ENCODE assay signal across 9 mouse cellular contexts in the genomic region with DNA sequence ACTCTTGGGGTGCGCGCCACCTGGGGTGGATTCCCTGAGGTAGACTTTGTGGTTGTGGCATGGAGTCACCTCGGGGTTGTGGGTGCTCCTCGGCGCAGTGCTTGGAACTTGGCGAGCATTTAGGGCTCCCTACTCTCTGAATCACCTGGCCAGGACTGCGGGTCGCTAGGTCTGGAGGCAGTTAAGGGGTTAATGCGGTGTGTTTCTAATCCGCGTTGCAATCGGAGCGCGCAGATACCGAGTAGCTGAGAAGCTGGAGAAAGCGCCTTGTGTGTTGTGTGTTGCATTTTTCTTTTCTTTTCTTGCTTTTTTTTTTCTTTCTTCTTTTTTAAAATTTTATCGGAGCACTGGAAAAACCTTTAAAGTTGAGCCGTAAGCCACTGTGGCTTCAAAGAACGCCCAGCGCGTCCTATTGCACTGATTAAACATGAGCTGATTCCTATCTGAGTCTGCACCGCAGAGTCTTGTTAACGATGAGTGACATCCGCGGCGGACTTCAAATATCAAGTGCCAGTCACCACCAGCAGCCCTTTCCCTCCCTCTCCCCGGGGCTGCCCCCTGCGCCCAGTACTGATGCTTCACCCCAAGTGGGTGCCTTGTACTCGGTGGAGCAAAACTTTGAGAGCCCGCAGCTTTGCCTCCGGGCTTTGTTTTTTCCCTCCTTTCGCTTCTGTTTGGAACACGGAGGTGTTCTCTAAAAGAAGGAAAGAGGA. TPM values are rescaled to one million over a fixed set of nuclear protein-coding genes. Genes with fewer than 3 reads are reported as not detected.
DNase-seq lines count a peak whose midpoint lies in the region; ATAC-seq and TF ChIP-seq lines count a peak whose summit lies in the region.
"Had no signal": no experiment of that assay in that cellular context is flagged by ENCODE, and none has a peak within 500 bp of the region (broad histone marks: within the 10 kb centered on the region; RNA-seq: fewer than 3 reads in every experiment).

No protein-coding gene starts in this region.

- H3K27ac ChIP-seq in gastrocnemius, adult 2 months: no peak overlapping the region
- H3K27ac ChIP-seq in embryonic facial prominence, embryonic 15.5 days (replicated peaks): no peak overlapping the region
- H3K27ac ChIP-seq in intestine, embryonic 14.5 days (ENCODE audit: low read depth): no peak overlapping the region
- H3K27ac ChIP-seq in midbrain, embryonic 11.5 days (ENCODE audit: low read depth, low read length): no peak overlapping the region

- no peak for DNase-seq in gastrocnemius, adult 2 months
- no peak for DNase-seq in gastrocnemius, postnatal 25 days
- peak; percentile 66 for DNase-seq in intestine, embryonic 14.5 days (ENCODE audit: low spot score)
- DNase-seq in midbrain, embryonic 11.5 days (ENCODE audit: low spot score, missing footprints): peak; percentile 93
- DNase-seq in layer of hippocampus, postnatal 25 days (ENCODE audit: extremely low spot score in 1 of 2, low spot score in 1 of 2): no peak
- DNase-seq in left cerebral cortex, postnatal 14 days (ENCODE audit: low spot score in 2 of 2): no peak

- no peak for ATAC-seq in embryonic facial prominence, embryonic 15.5 days (ENCODE audit: insufficient number of reproducible peaks, low FRiP score, low TSS enrichment, low read depth)
- no peak for ATAC-seq in intestine, embryonic 14.5 days (replicated peaks; ENCODE audit: low FRiP score, low TSS enrichment, low read depth)
- no peak for ATAC-seq in midbrain, embryonic 11.5 days (ENCODE audit: low FRiP score)

- intact Hi-C loops in gastrocnemius, adult 2 months (cut with DNase I): no loop called here
- intact Hi-C loops in left cerebral cortex, postnatal 14 days (cut with DNase I): loop anchor here (5.0 kb wide), 2 partner anchors 371 to 1074 kb away; no protein-coding TSS in a partner anchor

- H3K9ac ChIP-seq in embryonic facial prominence, embryonic 15.5 days: 0 out of 2 replicates have a peak overlapping the region, but pooled peaks have one; percentile 23
- H3K9ac ChIP-seq in intestine, embryonic 14.5 days (ENCODE audit: low read length): peak overlapping the region; percentile 43
- peak overlapping the region; percentile 9; the same call in 1 of the 2 replicates for H3K9ac ChIP-seq in midbrain, embryonic 11.5 days (ENCODE audit: low read length)

- peaks cover 32% of the 10 kb centered on the region for H3K4me1 ChIP-seq in E14TG2a.4 (replicated peaks; ENCODE audit: low read depth, low read length)
- H3K4me1 ChIP-seq in embryonic facial prominence, embryonic 15.5 days: peaks cover 32% of the 10 kb centered on the region
- H3K4me1 ChIP-seq in intestine, embryonic 14.5 days (replicated peaks; ENCODE audit: control insufficient read depth, insufficient read depth, low read length): peaks cover 22% of the 10 kb centered on the region
- peaks cover 27% of the 10 kb centered on the region for H3K4me1 ChIP-seq in midbrain, embryonic 11.5 days (ENCODE audit: control insufficient read depth, insufficient read depth, low read length)

- no peaks in the 10 kb centered on the region for H3K36me3 ChIP-seq in E14TG2a.4 (ENCODE audit: insufficient read depth, low read length)
- H3K36me3 ChIP-seq in embryonic facial prominence, embryonic 15.5 days: no peaks in the 10 kb centered on the region
- H3K36me3 ChIP-seq in intestine, embryonic 14.5 days (ENCODE audit: control insufficient read depth, insufficient read depth, low read length): no peaks in the 10 kb centered on the region
- H3K36me3 ChIP-seq in midbrain, embryonic 11.5 days (ENCODE audit: control insufficient read depth, insufficient read depth, low read length): no peaks in the 10 kb centered on the region

- TF ChIP-seq CTCF in gastrocnemius, adult 2 months (IDR thresholded peaks at IDR 0.05): no peak
- no peak for TF ChIP-seq CTCF in E14TG2a.4 (conservative IDR thresholded peaks at IDR 0.05; ENCODE audit: low read length)

- H3K27me3 ChIP-seq in E14TG2a.4 (ENCODE audit: insufficient read depth, low read length): peaks cover 79% of the 10 kb centered on the region
- peaks cover 30% of the 10 kb centered on the region for H3K27me3 ChIP-seq in embryonic facial prominence, embryonic 15.5 days
- peaks cover 29% of the 10 kb centered on the region for H3K27me3 ChIP-seq in intestine, embryonic 14.5 days (replicated peaks; ENCODE audit: control insufficient read depth, insufficient read depth, low read length)
- peaks cover 25% of the 10 kb centered on the region for H3K27me3 ChIP-seq in midbrain, embryonic 11.5 days (ENCODE audit: control insufficient read depth, insufficient read depth, low read length)
- H3K27me3 ChIP-seq: CH12.LX had no signal

- 3% methylated on average over 33 of the region's 33 CpGs for WGBS in embryonic facial prominence, embryonic 15.5 days
- WGBS in intestine, embryonic 14.5 days: 4% methylated on average over 33 of the region's 33 CpGs
- WGBS in midbrain, embryonic 11.5 days: 3% methylated on average over 32 of the region's 33 CpGs

- peak overlapping the region; percentile 63 for H3K4me3 ChIP-seq in gastrocnemius, adult 2 months
- peak overlapping the region; percentile 35; the same call in 1 of the 2 replicates for H3K4me3 ChIP-seq in E14TG2a.4 (replicated peaks; ENCODE audit: low read length)
- peak overlapping the region; percentile 66 for H3K4me3 ChIP-seq in embryonic facial prominence, embryonic 15.5 days (replicated peaks)
- H3K4me3 ChIP-seq in intestine, embryonic 14.5 days (ENCODE audit: low read depth, low read length): peak overlapping the region; percentile 70
- H3K4me3 ChIP-seq in midbrain, embryonic 11.5 days (ENCODE audit: low read depth, low read length): peak overlapping the region; percentile 25

- no peaks in the 10 kb centered on the region for H3K9me3 ChIP-seq in E14TG2a.4 (ENCODE audit: low read length)
- no peaks in the 10 kb centered on the region for H3K9me3 ChIP-seq in embryonic facial prominence, embryonic 15.5 days (replicated peaks)
- no peaks in the 10 kb centered on the region for H3K9me3 ChIP-seq in intestine, embryonic 14.5 days (ENCODE audit: control insufficient read depth, low read length)
- no peaks in the 10 kb centered on the region for H3K9me3 ChIP-seq in midbrain, embryonic 11.5 days (ENCODE audit: control insufficient read depth, low read length)

- H3K4me2 ChIP-seq in embryonic facial prominence, embryonic 15.5 days (replicated peaks): peak overlapping the region; percentile 97
- peak overlapping the region; percentile 88 for H3K4me2 ChIP-seq in intestine, embryonic 14.5 days (ENCODE audit: low read length)
- peak overlapping the region; percentile 98 for H3K4me2 ChIP-seq in midbrain, embryonic 11.5 days

RNA-seq across cellular contexts. Expression of a gene that starts 2.1 kb away (rescaled TPM):
- 1 to 10 TPM in 1 of 2 experiments, under 1 TPM in 1; 0.82 to 1.5 TPM for total RNA-seq in gastrocnemius, adult 2 months (2021)
- 1 to 10 TPM; 2.3 to 2.5 TPM for total RNA-seq in gastrocnemius, postnatal 25 days (2021)
- 2.6 TPM in 2 replicates for polyA plus RNA-seq in embryonic facial prominence, embryonic 15.5 days (2015; fragmentation: Nextera tagmentation; extraction: Ambion mirVana)
- polyA plus RNA-seq in intestine, embryonic 14.5 days (2014; fragmentation: Nextera tagmentation; extraction: Ambion mirVana): 4.8 and 5.2 TPM in 2 replicates
- polyA plus RNA-seq in midbrain, embryonic 11.5 days (2014; fragmentation: Nextera tagmentation; extraction: Ambion mirVana): 0.93 and 0.94 TPM in 2 replicates
- 1 to 10 TPM; 8.1 to 8.2 TPM for total RNA-seq in layer of hippocampus, postnatal 25 days (2021)
- 10 to 100 TPM; 14.0 to 15.4 TPM for total RNA-seq in left cerebral cortex, postnatal 14 days (2021)

Comparison
In these comparisons a context has a peak if more than half of its experiments do, and no peak if none do; other contexts are left out.
1. DNase-seq: peak in intestine, embryonic 14.5 days (single experiment) and midbrain, embryonic 11.5 days (single experiment); none in gastrocnemius, adult 2 months (single experiment), gastrocnemius, postnatal 25 days (single experiment), layer of hippocampus, postnatal 25 days (0 of 2) and left cerebral cortex, postnatal 14 days (0 of 2).
2. Peak in every context shown above with its lines, with median percentiles within 50 percentile points of each other: H3K4me3 ChIP-seq, H3K4me2 ChIP-seq and H3K9ac ChIP-seq.